Mouse (Mus musculus) testis, postnatal 10 days (tissue): ENCODE measurements around the gene Dennd6a.

Experiments used
- DNase-seq: peaks from one replicate; pipeline ENCODE4 v3.0.0; 2021; ENCODE audit warnings: low spot score

Dennd6a gene

DNA sequence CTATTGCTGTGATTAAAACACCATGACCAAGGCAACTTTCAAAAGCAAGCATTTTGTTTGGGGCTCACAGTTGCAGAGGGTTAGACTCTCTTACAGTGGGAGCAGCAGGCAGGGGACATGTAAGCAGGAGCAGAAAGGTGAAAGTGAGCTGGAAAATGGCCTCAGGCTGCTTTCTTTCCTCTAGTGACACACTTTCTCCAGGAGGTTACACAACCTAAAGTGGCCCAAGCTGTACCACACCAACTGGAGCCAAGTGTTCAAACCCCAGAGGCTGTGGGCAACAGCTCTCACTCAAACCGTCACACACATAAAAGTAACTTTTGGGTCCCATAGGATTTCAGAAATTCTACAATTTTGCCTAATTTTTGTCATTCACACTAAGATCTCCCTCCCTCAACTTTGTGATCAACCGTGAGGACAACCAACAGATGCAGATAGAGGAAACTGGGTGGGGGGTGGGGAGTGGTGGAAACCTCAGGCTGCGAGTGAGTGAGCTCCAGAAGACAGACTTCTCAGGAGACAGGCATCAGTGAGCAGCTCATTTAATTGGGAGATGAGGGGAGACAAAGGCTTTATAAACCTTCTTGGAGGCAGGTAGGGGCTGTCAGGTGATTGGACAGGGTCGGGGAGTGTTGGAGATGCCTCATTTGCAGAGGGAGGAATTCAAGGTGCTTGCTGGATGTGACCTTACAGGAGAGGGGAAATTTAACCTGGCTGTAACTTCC is 1.5 kb upstream of the Dennd6a start:
- no peak for DNase-seq

DNA sequence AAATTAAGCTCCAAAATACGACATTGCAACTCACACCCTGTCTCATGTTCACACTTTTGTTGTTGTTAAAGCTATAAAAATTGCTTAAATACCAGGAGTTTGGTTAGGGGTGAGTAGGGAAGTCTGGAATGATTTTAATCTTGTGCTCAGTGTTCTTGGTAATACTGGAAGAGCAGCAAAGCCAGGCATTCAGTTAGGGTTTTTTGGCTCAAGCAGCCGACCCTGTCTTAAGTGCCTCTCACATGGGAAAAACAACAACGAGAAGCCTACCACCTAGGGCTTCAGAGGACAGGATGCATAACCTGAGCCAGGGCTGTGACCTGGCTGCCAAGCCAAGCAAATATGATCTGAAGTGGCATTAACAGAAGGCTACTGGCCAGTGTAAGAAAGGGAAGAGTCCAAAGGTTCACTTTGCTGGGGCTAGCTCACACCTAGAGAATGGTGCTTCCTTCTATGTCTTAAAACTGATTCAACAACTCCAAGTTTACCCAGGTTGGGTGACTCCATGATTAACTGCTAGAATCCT is 2.7 kb downstream of the Dennd6a start:
- DNase-seq, result no peak

DNA sequence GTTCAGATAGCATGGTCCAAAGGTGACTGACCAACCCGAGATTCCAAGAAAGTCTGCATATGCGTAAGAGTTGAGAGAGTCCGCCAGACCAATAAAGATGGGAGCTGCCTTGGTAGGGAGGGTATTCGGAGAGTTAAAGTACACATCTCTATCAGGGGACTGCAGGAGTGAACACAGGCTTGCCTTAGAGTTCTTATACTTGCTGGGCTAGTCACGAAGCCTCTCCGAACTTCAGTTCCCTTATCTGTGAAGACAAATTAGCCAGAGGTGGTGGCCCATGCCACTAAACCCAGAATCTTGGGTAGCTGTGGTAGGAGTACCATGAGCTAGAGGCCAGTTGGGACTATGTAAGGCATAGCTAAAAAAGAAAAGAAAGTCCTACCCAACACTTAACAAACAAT is 5.1 kb downstream of the Dennd6a start:
- DNase-seq, result no peak

DNA sequence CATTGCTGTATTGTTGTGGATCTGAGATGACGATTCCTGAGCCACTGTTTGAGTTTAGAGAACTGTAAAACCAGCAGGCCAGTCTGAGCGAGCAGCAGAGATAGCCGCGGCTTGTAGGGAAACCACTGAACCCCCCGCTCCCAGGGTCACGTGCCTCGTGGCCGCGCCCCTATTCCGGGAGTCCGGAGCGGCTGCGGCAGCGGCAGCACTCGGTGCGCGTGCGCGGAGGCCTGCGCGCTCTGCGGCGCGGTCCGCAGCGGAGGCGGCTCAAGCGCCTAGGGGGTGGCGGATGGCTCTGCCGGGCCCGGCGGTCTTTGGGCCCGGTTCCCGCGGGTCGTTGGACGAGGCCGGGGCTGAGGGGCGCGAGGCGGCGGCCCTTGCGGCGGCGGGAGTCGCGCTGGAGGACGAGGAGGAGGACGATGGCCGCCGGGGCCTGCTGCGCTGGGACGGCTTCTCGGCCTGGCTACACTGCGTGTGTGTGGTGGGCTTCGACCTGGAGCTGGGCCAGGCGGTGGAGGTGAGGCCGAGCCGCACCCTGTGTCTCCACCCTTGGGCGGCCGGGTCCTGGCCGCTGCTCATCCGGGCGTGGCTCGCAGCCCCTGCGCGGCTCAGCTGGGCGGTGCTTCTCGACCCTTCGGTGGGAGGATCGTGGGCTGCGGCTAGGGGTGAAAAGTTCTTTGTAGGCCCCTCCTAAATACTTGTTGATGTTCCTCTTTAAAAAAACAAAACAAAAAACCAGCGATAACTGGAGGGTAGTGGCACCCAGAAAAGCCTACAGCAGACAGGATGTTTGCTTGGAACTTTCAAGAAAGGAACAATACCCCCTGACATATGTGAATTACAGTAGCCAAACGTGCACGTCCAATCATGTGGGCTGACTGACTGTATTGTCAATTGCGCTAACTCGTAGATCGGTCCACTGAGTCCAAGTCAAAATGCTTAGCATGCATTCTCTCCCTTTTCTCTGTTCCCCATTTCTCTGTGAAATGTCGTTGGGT is 6.0 kb downstream of the Dennd6a start:
- peak; percentile 91 for DNase-seq

DNA sequence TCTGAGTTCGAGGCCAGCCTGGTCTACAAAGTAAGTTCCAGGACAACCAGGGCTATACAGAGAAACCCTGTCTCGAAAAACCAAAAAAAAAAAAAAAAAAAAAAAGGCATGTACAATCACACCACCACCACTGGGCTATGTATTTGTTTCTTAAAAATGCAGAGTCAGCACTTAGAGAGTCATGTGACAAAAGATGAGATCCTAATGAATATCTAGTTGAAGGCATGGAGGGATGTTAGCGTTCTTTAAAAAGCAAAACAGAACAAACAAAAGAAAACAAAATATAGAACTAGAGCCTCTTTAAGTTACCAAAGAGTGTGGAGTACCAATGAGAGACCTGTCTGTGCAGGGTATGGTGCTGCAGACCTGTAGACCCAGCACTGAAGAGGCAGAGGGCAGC is 10.0 kb downstream of the Dennd6a start:
- no peak for DNase-seq

DNA sequence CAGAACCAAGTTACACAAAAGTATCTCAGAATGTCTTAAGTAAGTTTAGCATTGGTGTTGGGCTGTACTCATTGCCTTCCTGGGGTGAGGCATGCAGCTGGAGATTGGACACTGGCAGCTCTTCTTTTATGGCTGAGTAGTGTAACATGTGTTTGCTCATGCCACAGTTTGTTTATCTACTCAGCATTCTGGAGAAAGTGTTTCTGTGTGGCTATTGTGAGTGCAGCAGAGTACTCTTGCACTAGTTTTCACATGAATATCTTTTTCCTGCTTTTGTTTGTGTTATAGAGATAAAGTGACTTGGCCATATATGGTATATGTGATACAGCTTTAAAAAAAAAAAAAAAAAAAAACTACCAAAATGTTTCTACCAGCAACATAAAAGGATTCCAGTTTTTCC is 13.5 kb downstream of the Dennd6a start:
- no peak for DNase-seq

DNA sequence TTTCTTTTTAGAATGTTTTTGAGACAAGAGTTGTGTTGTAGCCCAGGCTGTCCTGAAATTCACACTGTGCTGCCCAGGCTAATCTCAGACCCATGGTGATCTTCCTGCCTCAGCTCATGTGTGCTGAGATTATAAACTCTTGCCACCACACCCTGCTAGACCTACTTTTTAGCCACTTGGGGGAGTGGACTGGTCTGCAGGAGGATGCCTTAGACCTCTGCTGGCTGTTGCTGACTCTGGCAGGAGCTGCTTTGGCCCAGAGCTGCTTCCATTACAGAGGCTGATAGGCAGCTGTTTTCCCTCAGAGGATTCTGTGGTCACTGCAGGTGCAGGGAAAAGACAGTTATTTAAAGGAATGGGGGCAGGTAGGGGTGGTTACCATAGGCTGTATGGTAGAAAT is 17.7 kb downstream of the Dennd6a start:
- DNase-seq, result no peak

DNA sequence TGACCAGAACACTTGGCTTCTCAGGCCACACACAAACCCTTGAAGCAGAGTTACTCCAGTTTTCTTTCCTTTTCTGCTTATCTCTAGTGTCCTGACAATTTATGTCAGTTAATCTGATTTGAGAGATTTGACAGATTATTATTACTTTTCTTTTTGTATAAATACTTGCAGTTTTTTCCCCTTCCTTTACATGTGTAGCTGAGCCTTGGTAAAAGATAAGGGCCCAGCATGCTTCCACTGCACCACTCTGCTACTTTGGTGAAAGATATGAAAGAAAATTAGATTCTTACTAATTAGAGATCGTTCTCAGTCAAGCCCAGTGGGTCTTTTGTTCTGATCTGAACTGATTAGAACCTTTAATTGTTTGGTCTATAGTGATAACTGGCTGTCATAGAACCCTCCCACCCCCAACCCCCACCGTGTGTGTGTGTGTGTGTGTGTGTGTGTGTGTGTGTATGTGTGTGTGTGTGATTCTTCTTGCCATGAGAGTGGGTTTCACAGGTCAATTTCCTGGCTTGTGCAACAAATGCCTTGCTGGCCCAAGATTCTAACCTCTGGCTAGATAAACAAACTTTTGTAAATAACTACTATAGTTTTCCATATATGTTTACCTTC is 19.7 kb downstream of the Dennd6a start:
- no peak for DNase-seq

DNA sequence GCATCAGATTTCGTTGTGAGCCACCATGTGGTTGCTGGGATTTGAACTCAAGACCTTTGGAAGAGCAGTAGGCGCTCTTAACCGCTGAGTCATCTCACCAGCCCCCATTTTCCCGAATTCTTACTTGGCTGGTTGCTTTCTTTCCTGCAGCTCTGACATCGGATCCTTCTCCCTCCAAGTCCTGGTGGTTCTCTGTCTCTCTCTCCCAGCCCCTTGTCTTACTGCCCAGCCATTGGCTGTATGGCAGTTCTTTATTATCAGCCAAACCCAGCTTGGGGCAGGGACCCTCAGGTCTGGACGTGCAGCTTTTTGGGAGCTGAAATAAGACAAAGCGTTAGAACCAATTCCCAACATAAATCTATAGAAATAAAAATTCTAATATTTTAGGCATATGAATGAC is 21.5 kb downstream of the Dennd6a start:
- DNase-seq, result no peak

DNA sequence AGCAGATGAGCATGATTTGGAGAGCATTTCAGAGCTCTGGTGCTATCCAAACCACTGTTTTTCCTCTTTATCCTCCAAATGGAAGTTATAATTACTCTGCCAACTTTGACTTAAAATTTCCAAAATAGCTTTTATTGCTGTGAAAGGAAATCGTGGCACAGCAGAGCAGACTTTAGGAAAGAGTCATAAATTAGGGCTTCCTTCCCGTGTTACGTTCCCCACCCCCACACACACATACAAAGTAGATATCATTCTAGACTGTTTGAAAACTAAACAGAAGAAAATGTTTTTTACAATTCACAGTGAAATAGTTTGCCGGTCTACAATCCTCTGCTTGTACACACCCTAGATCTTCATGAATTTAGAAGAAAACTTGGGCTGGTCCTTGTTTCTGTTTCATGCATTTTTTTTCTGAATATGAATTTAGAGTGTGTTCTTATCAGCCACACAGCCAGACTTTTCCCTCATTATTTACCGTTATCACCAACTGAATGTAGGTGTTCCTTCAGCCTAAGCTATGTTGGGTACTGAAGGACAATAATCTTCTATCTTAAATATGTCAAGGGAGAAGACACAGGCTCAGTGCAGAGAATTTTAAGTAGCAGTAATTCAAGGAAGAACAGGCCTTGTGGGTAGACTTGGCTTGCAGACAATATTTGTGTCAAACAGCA is 22.2 kb downstream of the Dennd6a start:
- DNase-seq, result no peak

DNA sequence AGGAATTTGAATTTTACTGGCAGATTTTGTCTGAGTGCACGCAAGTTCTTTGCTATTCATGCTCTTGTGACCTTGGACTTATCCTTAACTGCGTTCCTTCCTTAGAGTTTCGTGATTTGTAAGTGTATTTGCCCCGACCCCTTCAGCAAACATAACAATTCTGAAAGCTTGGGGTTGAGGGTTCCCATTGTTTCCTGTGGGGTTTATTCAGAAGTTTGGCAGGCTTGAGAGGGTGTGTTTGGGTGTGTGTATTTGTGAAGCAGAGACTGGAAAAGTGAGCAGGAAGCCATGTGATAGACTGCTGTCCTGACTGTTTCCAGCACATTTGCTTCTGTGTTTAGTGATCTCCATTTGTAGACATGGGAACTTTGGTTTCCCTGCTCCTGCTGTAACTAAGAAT is 31.7 kb downstream of the Dennd6a start:
- no peak for DNase-seq

DNA sequence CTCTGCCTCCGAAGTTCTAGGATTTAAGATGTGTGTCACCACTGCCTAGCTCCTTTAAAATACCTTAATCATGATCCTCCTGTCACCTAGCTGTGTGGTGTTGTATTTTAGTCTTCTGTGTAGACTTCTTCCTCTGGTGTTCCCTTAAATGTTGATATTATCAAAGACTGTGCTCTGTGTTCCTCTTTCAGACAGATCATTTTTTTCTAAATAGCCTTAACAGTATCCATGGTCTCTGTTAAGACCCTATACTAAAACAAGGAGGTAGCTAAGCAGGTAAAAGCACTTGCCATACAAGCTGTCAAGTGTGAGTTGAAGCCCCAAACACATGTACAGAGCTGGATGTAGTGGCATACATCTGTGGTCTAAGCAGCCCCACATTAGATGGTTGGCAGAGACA is 36.0 kb downstream of the Dennd6a start:
- no peak for DNase-seq

DNA sequence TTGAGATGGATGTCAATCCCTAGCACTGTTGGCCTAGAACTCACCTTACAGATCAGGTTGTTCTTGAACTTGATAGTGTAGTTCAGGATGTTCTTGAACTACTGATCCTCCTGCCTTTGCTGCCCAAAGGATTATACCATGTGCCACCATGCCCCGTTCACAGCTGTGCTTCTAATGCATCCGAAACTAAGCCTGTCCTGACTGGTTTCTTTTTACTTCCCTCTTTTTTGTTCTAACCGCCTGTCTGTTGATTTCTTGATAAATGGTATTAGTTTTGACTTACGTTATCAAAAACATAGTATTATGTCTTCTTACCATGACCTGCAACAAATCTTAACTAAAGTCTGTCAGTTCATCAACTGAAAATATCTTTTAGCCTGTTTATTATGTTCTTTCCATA is 37.0 kb downstream of the Dennd6a start:
- DNase-seq, result no peak

DNA sequence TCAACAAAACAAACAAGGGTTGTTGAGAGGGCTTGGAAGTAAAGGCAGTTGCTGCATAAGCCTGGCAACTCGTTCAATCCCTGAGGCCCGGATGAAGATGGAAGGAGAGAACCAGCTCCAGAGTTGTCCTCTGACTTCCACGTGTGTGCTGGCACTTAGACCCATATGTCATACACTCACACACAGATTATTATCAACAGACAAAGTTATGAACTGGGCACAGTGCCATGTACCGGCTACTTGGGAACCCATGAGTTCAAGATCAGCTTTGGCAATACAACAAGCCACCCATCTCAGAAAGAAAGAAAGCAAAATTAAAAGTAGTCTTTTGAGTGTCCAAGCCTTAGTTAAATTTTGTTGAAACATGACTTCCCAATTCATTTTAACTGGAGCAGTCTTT is 51.6 kb downstream of the Dennd6a start:
- no peak for DNase-seq

DNA sequence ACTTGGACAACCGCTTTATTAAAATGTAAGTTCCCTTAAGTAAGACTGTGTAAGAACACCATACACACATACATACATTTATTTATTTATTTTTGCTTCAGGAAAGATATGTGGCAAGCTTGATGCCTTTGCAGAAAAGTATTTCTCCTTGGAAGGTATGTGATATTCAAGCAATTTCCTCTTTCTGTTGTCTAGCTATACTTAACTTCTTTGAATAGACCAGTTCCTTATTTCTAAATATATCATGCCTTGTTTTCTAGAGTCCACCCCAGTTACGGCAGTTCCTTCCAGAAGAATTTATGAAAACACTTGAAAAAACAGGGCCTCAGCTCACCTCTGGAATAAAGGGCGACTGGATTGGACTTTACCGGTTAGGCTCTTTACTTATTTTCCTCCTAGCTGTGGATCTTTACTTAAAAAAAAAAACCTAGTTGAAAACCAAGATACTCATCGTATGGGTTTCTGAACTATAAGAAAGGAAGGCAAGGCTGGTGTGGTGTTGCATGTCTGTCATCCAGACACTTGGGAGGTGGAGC is 53.0 kb downstream of the Dennd6a start:
- DNase-seq, result no peak

DNA sequence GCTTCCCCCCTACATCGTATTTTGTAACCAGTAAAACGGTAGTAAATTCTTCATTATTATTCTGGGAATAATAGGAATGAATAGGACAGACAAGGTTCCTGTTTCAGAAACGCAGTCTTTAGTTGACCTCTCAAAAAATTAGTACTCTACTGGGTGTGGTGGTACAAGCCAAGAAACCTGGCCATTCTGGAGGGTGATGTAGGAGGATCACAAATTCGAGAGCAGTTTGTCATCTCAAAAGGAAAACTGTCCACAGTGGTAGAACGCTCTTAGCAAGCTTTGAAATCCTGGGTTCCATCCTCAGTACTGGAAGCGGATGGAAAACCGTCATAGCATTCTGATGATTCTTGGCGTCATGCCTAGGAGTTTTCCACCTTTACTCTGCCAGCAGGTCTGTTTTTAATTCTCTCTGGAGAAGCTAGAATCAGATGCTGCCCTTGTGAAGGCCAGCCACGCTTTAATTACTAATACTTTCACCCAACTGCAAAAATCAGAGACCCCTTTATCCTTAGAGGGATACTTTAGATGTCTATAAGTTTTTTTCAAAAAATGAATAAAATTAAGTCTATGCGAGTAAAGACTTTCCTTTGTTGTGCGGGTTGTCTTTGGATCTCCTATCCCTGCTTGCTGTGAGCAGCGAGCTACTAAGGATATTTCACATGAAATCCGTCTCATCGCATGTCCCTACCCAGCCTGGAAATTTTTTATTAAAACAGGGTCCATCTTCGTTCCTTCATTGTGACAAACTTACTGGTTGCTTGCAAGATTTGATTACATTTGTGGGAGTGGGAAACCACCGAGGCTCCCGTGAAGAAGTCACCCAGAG is 63.6 kb downstream of the Dennd6a start:
- DNase-seq, result no peak

DNA sequence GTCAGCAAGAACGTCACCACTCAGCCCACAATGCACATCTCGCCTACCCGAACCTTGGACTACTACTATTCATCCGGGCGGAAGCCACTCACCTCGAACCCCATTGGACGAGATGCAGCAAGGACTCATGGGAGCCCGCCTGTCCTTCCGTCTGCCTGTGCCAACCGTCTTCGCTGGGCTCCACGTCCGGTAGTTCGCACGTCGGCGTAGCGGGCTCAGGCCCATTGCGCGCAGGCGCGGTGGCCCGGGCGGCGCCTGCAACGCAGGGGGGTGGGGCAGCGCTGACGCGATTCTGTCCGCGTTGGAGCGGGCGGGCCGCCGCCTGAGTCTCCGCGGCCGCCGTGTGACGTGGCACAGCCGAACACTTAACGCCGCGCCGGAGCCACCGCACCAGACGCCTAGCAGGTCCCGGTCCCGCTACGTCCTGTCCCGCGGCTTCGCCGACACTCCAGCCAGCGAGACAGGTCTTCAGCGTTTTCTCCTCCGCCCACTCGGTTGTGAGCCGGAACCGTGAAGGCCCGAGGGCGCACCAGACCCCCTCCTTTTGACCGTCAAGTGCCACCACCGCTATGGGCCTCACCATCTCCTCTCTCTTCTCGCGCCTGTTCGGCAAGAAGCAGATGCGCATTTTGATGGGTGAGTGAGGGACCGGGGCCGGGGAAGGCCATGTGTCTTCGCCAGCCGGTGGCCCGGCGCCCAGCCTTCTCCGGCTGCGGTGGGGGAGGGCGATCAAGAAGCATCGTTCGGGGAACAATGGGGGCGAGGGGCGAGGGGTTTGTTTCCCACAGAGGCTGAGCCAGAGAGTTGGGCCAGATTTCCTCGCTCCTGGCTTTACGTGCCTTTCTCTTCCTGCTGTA is 64.4 kb downstream of the Dennd6a start, which contains the start of gene Arf4:
TSS of gene Arf4 (plus strand) at position 224 of the 857 bp plus-strand sequence.
- peak; percentile 98 for DNase-seq

DNA sequence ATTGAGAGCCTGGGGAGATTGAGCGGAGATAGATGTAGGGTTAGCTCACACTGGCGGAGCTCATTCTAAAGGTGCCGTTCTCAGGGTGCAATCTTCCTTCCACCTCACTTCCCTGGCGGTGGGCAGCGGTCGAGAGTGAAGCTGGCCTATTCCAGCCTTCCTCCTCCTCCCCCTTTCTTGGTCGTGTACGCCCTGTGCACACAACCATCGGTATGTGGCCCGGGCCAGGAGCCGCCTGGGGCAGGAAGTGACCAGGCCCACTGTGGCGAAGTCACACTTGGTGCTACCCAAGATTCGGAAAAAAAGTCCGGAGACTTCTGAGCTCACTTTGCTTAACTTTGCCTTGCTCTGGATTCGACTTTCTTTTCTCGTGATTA is 65.0 kb downstream of the Dennd6a start:
- peak; percentile 66 for DNase-seq

DNA sequence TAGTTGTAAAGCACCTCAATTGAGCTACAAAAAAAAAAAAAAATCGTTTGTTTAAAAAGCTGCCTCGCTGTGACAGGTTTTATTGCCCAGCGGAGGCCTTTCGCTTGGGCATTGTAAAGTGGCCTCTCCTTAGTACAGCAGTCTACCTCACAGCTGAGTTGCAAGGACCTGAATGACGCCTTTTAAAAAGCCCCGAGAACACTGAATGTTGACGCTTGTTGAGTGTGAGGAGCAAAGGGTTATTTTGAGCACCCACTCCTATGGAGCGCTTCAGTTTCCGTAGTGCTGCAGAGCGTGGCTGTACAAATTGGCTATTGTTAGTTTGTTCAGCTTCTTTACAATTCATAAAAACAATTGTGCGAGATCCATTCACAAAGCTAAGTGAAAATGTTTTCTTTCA is 65.6 kb downstream of the Dennd6a start:
- no peak for DNase-seq

DNA sequence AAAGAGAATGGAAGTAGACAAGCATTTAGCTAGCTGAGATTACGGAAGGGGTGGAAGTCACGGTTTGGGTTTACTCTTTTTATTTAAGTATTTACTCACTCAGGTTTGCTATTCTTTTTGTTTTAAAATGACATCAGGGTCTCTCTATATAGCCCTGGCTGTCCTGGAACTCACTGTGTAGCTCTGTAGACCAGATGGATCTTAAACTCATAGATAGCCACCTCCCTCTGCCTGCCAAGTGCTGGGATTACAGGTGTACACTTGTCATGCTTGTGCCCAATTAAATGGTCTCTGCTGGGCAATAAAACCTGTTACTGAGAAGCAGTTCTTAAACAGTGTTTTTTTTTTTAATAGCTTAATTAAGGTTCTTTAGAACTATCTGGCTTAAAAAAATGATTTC is 66.3 kb downstream of the Dennd6a start:
- DNase-seq, result no peak
